Mouse (Mus musculus) natural killer cell, adult 2 months (primary cell): Measurements from ENCODE around the gene Cd3eap.
A peak's percentile ranks its signal among the peaks of the same experiment; 100 is the strongest.

Experiments
- DNase-seq, 2 experiments: peaks; one replicate each; pipeline ENCODE4 v3.0.0; 2022; ENCODE audit warnings: low spot score in 2 of 2

Gene Cd3eap

GRCm38 (mm10) chr7:19308454-19309277 lies 50.6 kb downstream of the Cd3eap start:
- DNase-seq: peak; percentile 91

DNA sequence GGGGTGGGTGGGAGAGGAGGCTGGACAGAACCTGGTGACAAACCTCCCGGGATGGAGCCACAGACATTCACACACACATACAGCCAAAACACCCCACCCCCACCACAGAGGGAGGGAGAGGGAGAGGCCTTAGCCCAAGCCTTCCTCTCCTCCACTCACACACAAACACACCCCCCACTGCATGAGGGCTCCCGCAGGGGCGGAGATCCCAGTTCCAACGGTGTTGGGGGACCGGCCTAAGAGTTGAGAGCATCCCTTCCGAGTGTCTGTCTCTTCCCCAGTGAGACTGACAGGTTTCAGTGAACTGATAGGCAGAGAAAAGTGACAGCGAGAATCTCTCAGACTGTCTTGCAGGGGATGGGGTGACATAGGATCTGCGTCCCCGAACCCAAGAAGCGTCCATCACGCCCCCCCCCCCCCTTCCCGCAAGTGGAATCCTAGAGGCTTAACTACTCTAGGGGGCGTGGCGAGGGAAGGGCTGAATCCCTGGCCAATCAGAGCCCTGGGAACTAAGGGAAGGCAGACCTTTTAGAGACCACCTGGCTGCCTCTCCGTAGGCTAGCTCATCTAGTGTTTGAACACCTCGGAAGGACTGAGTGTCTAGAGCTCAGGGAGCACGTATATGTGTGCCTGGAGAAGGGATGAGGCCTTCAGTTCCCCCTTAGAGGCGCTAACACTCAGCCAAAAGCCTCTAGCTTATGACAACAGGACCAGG lies 51.4 kb downstream of the Cd3eap start:
- DNase-seq: peak in 1 of 2 experiments; percentile 46

- DNase-seq: no peak
Measured at GRCm38 (mm10) chr7:19306819-19307738, 52.2 kb downstream of the Cd3eap start.
